Mouse (Mus musculus) myocyte (in vitro differentiated cells): ENCODE data around the gene Hsd17b11.

ENCODE experiments used
- CEBPB ChIP-seq: IDR thresholded peaks from 2 replicates; pipeline ENCODE4 v1.6.1; 2011; ENCODE audit warnings: mild to moderate bottlenecking, moderate library complexity; ENCODE audit not compliant: poor library complexity, insufficient read depth, severe bottlenecking
- E2F4 ChIP-seq: IDR thresholded peaks from one replicate; pipeline ENCODE4 v1.6.1; 2011; ENCODE audit warnings: mild to moderate bottlenecking, control low read depth, moderate library complexity; ENCODE audit not compliant: insufficient read depth
- MAX ChIP-seq: IDR thresholded peaks from one replicate; pipeline ENCODE4 v1.6.1; 2011; ENCODE audit warnings: low read depth, mild to moderate bottlenecking, control low read depth
- MYOD1 ChIP-seq, 3 experiments: IDR thresholded peaks; one replicate each; pipeline ENCODE4 v1.6.1; 2011; ENCODE audit warnings: control low read depth in 2 of 3, low read depth in 2 of 3, mild to moderate bottlenecking in 2 of 3, moderate library complexity in 1 of 3; ENCODE audit not compliant: insufficient read length in 2 of 3, control insufficient read depth in 1 of 3
- MYOG ChIP-seq, 3 experiments: IDR thresholded peaks; one replicate each; pipeline ENCODE4 v1.6.1; 2011; ENCODE audit warnings: control low read depth in 2 of 3, low read depth in 2 of 3, mild to moderate bottlenecking in 2 of 3; ENCODE audit not compliant: insufficient read length in 2 of 3, control insufficient read depth in 1 of 3, insufficient read depth in 1 of 3
- POLR2A ChIP-seq: IDR thresholded peaks from one replicate; pipeline ENCODE4 v1.6.1; 2011; ENCODE audit warnings: low read depth, mild to moderate bottlenecking, control low read depth, moderate library complexity; ENCODE audit not compliant: insufficient read length
- POLR2AphosphoS2 ChIP-seq: IDR thresholded peaks from one replicate; pipeline ENCODE4 v1.6.1; 2011; ENCODE audit warnings: low read depth, control low read depth; ENCODE audit not compliant: insufficient read length
- SRF ChIP-seq: IDR thresholded peaks from one replicate; pipeline ENCODE4 v1.6.1; 2011; ENCODE audit warnings: low read depth; ENCODE audit not compliant: control insufficient read depth, insufficient read length
- TCF12 ChIP-seq: IDR thresholded peaks from one replicate; pipeline ENCODE4 v1.6.1; 2011; ENCODE audit warnings: mild to moderate bottlenecking, control low read depth; ENCODE audit not compliant: poor library complexity, insufficient read depth, severe bottlenecking
- TCF3 ChIP-seq: IDR thresholded peaks from one replicate; pipeline ENCODE4 v1.6.1; 2011; ENCODE audit warnings: low read depth, control low read depth; ENCODE audit not compliant: insufficient read length
- USF1 ChIP-seq: IDR thresholded peaks from one replicate; pipeline ENCODE4 v1.6.1; 2011; ENCODE audit warnings: low read depth, mild to moderate bottlenecking, control low read depth, moderate library complexity

- TF ChIP-seq TCF12 (no peak), POLR2A (no peak), POLR2AphosphoS2 (no peak), MYOG (IDR thresholded peaks at IDR 0.05; ENCODE audit: control insufficient read depth in 1 of 3, insufficient read depth in 1 of 3, insufficient read length in 2 of 3, low read depth in 2 of 3) (peak in 1 of 3 experiments; percentile 60), USF1 (no peak), E2F4 (no peak), MYOD1 (IDR thresholded peaks at IDR 0.05; ENCODE audit: control insufficient read depth in 1 of 3, insufficient read length in 2 of 3, low read depth in 2 of 3) (peak in 2 of 3 experiments; percentile 17 to 73), MAX (no peak), CEBPB (peak; percentile 53; the same call in 1 of the 2 replicates), TCF3 (no peak), SRF (no peak)
These were observed 67.1 kb downstream of the Hsd17b11 start for GRCm38 (mm10) chr5:103954638-103955037.
